Mouse (Mus musculus) midbrain, embryonic 14.5 days (tissue): ENCODE data around the gene Lrp6. TPM values are rescaled to one million over a fixed set of nuclear protein-coding genes. Genes with fewer than 3 reads are reported as not detected.

Source experiments
- ATAC-seq: fragments of 200-750 bp; cut with Nextera tagmentation; 2 replicates; pipeline ENCODE4 v1.8.0; 2017; ENCODE audit warnings: moderate number of reproducible peaks, moderate library complexity; ENCODE audit not compliant: low FRiP score, low TSS enrichment
- DNase-seq: peaks from one replicate; pipeline ENCODE4 v3.0.0-alpha.2; 2015
- H3K27ac ChIP-seq: fragments of 300-500 bp; sonication (generic); replicated peaks from 2 replicates; pipeline ENCODE4 v1.5.1; 2014; ENCODE audit warnings: mild to moderate bottlenecking, low read depth, low read length, moderate library complexity
- H3K27me3 ChIP-seq: fragments of 300-500 bp; sonication (generic); 2 replicates; pipeline ENCODE4 v1.6.1; 2014; ENCODE audit warnings: low read length, control low read depth, mixed read lengths; ENCODE audit not compliant: control insufficient read depth, insufficient read depth
- H3K36me3 ChIP-seq: fragments of 300-500 bp; sonication (generic); 2 replicates; pipeline ENCODE4 v1.6.1; 2014; ENCODE audit warnings: low read length, control low read depth; ENCODE audit not compliant: control insufficient read depth, insufficient read depth
- H3K4me1 ChIP-seq: fragments of 300-500 bp; sonication (generic); 2 replicates; pipeline ENCODE4 v1.6.1; 2014; ENCODE audit warnings: mild to moderate bottlenecking, antibody characterized with exemption, low read length, control low read depth; ENCODE audit not compliant: control insufficient read depth, insufficient read depth
- H3K4me2 ChIP-seq: fragments of 300-500 bp; sonication (generic); 2 replicates; pipeline ENCODE4 v1.6.1; 2014; ENCODE audit warnings: mild to moderate bottlenecking, low read length, moderate library complexity
- H3K4me3 ChIP-seq: fragments of 300-500 bp; sonication (generic); replicated peaks from 2 replicates; pipeline ENCODE4 v1.5.1; 2014; ENCODE audit warnings: low read depth, low read length
- H3K9ac ChIP-seq: fragments of 300-500 bp; sonication (generic); replicated peaks from 2 replicates; pipeline ENCODE4 v1.6.1; 2014; ENCODE audit warnings: mild to moderate bottlenecking, low read length, moderate library complexity
- H3K9me3 ChIP-seq: fragments of 300-500 bp; sonication (generic); 2 replicates; pipeline ENCODE4 v1.6.1; 2016; ENCODE audit warnings: low read length, control low read depth, mixed read lengths; ENCODE audit not compliant: control insufficient read depth
- WGBS: fragments of 180-500 bp; shearing (Covaris S2); extraction: QIAGEN DNeasy Blood & Tissue Kit; methylation state at CpG from one replicate; pipeline ENCODE4 v1.1.7; 2014; 5-methylcytosine and 5-hydroxymethylcytosine counted together
- polyA plus RNA-seq: library from polyadenylated mRNA; unstranded; fragments of >200 nt; fragmentation: Nextera tagmentation; extraction: Ambion mirVana; gene quantifications from 2 replicates; pipeline ENCODE4 v1.2.1, GENCODE M21; 2014

Lrp6 gene
- polyA plus RNA-seq, 1 experiment from 2014 or later, result 26.8 TPM

GRCm38 (mm10) chr6:134502335-134502734 is 64.4 kb downstream of the Lrp6 start:
- no peak overlapping the region for H3K4me3 ChIP-seq
- H3K9ac ChIP-seq, result no peak overlapping the region
- H3K4me2 ChIP-seq, result no peak overlapping the region
- no peak overlapping the region for H3K27ac ChIP-seq
- WGBS, result 78% methylated on average over 7 of the region's 7 CpGs
- no peaks in the 10 kb centered on the region for H3K27me3 ChIP-seq
- DNase-seq (no peak), ATAC-seq (no peak)
- peaks cover 30% of the 10 kb centered on the region for H3K36me3 ChIP-seq
- H3K9me3 ChIP-seq, result no peaks in the 10 kb centered on the region
- peaks cover 13% of the 10 kb centered on the region; the same call in 1 of the 2 replicates for H3K4me1 ChIP-seq

- peak overlapping the region; percentile 52 for H3K27ac ChIP-seq
- no peak overlapping the region for H3K9ac ChIP-seq
- peak; percentile 75 for DNase-seq
- H3K4me1 ChIP-seq, result peaks cover 13% of the 10 kb centered on the region; the same call in 1 of the 2 replicates
- H3K9me3 ChIP-seq, result no peaks in the 10 kb centered on the region
- peaks cover 13% of the 10 kb centered on the region for H3K36me3 ChIP-seq
- 0 out of 2 replicates have a peak overlapping the region, but pooled peaks have one; percentile 10 for H3K4me2 ChIP-seq
- ATAC-seq, result peak; percentile 89
- no peak overlapping the region for H3K4me3 ChIP-seq
- no peaks in the 10 kb centered on the region for H3K27me3 ChIP-seq
- WGBS, result 48% methylated on average over 10 of the region's 10 CpGs
Measured at GRCm38 (mm10) chr6:134500381-134501162, 66.2 kb downstream of the Lrp6 start.

- peaks cover 18% of the 10 kb centered on the region; the same call in 1 of the 2 replicates for H3K4me1 ChIP-seq
- ATAC-seq, result no peak
- WGBS, result 74% methylated on average over 2 of the region's 2 CpGs
Measured at GRCm38 (mm10) chr6:134499089-134499488, 67.7 kb downstream of the Lrp6 start.

GRCm38 (mm10) chr6:134498518-134498917 is 68.2 kb downstream of the Lrp6 start:
- Histone ChIP-seq H3K36me3 (0 out of 2 replicates have a peak, but pooled peaks cover 2% of the 10 kb centered on the region), H3K27me3 (no peaks in the 10 kb centered on the region), H3K4me2 (no peak overlapping the region), H3K27ac (no peak overlapping the region), H3K4me1 (peaks cover 18% of the 10 kb centered on the region; the same call in 1 of the 2 replicates), H3K4me3 (no peak overlapping the region), H3K9ac (no peak overlapping the region), H3K9me3 (no peaks in the 10 kb centered on the region)
- no peak for DNase-seq
- ATAC-seq, result no peak

More at GRCm38 (mm10) chr6:134499089-134499488, 67.7 kb downstream of the Lrp6 start:
- no peak overlapping the region for H3K4me3 ChIP-seq
- no peak overlapping the region for H3K4me2 ChIP-seq
- H3K9ac ChIP-seq, result no peak overlapping the region
- no peaks in the 10 kb centered on the region for H3K27me3 ChIP-seq
- no peaks in the 10 kb centered on the region for H3K9me3 ChIP-seq
- H3K36me3 ChIP-seq, result 0 out of 2 replicates have a peak, but pooled peaks cover 4% of the 10 kb centered on the region
- no peak overlapping the region for H3K27ac ChIP-seq
- DNase-seq, result no peak

GRCm38 (mm10) chr6:134494828-134495698 is 71.7 kb downstream of the Lrp6 start:
- ATAC-seq (no peak; the same call in 1 of the 2 replicates), DNase-seq (peak; percentile 71)
- no peak overlapping the region; the same call in 1 of the 2 replicates for H3K9ac ChIP-seq
- no peaks in the 10 kb centered on the region for H3K36me3 ChIP-seq
- H3K9me3 ChIP-seq, result no peaks in the 10 kb centered on the region
- H3K27ac ChIP-seq, result peak overlapping the region; percentile 37; the same call in 1 of the 2 replicates
- no peak overlapping the region for H3K4me2 ChIP-seq
- no peak overlapping the region for H3K4me3 ChIP-seq
- 77% methylated on average over 8 of the region's 8 CpGs for WGBS
- 0 out of 2 replicates have a peak, but pooled peaks cover 5% of the 10 kb centered on the region for H3K4me1 ChIP-seq
- no peaks in the 10 kb centered on the region for H3K27me3 ChIP-seq

- 97% methylated on average over 9 of the region's 9 CpGs for WGBS
- no peaks in the 10 kb centered on the region for H3K27me3 ChIP-seq
- no peak for DNase-seq
- no peak overlapping the region for H3K27ac ChIP-seq
- H3K4me3 ChIP-seq, result no peak overlapping the region
- ATAC-seq, result no peak
- no peak overlapping the region for H3K4me2 ChIP-seq
- H3K9ac ChIP-seq, result no peak overlapping the region
- H3K9me3 ChIP-seq, result no peaks in the 10 kb centered on the region
- peaks cover 16% of the 10 kb centered on the region for H3K36me3 ChIP-seq
- 0 out of 2 replicates have a peak, but pooled peaks cover 5% of the 10 kb centered on the region for H3K4me1 ChIP-seq
Measured at GRCm38 (mm10) chr6:134489637-134490036, 77.1 kb downstream of the Lrp6 start.

GRCm38 (mm10) chr6:134489130-134489529 is 77.6 kb downstream of the Lrp6 start:
- 89% methylated on average over 4 of the region's 4 CpGs for WGBS
- H3K9me3 ChIP-seq, result no peaks in the 10 kb centered on the region
- DNase-seq, result no peak
- no peak for ATAC-seq
- no peaks in the 10 kb centered on the region for H3K27me3 ChIP-seq
- H3K4me3 ChIP-seq, result no peak overlapping the region
- no peak overlapping the region for H3K9ac ChIP-seq
- 0 out of 2 replicates have a peak, but pooled peaks cover 1% of the 10 kb centered on the region for H3K4me1 ChIP-seq
- no peak overlapping the region for H3K27ac ChIP-seq
- peaks cover 21% of the 10 kb centered on the region for H3K36me3 ChIP-seq
- no peak overlapping the region for H3K4me2 ChIP-seq

GRCm38 (mm10) chr6:134486318-134486717 is 80.4 kb downstream of the Lrp6 start:
- 94% methylated on average over 9 of the region's 9 CpGs for WGBS
- H3K36me3 ChIP-seq, result peaks cover 31% of the 10 kb centered on the region
- ATAC-seq (no peak), DNase-seq (no peak)
- H3K9ac ChIP-seq, result no peak overlapping the region
- no peak overlapping the region for H3K27ac ChIP-seq
- H3K4me2 ChIP-seq, result no peak overlapping the region
- H3K9me3 ChIP-seq, result no peaks in the 10 kb centered on the region
- no peak overlapping the region for H3K4me3 ChIP-seq
- H3K27me3 ChIP-seq, result no peaks in the 10 kb centered on the region
- H3K4me1 ChIP-seq, result no peaks in the 10 kb centered on the region
